Mouse (Mus musculus) embryonic facial prominence, embryonic 14.5 days (tissue): Measurements from ENCODE around the gene Slc35c1. TPM values are rescaled to one million over a fixed set of nuclear protein-coding genes. Genes with fewer than 3 reads are reported as not detected.
A peak's percentile ranks its signal among the peaks of the same experiment; 100 is the strongest.

Experiments used
- ATAC-seq: fragments of 200-750 bp; cut with Nextera tagmentation; 2 replicates; pipeline ENCODE4 v1.8.0; 2017; ENCODE audit warnings: low read depth, moderate number of reproducible peaks, moderate TSS enrichment
- DNase-seq: peaks from one replicate; pipeline ENCODE4 v3.0.0-alpha.2; 2015; ENCODE audit warnings: low spot score
- H3K27ac ChIP-seq: fragments of 300-500 bp; sonication (generic); replicated peaks from 2 replicates; pipeline ENCODE4 v1.5.1; 2014; ENCODE audit warnings: low read depth, mild to moderate bottlenecking, low read length, moderate library complexity
- H3K27me3 ChIP-seq: fragments of 300-500 bp; sonication (generic); replicated peaks from 2 replicates; pipeline ENCODE4 v1.6.1; 2014; ENCODE audit warnings: low read length; ENCODE audit not compliant: control insufficient read depth, insufficient read depth
- H3K36me3 ChIP-seq: fragments of 300-500 bp; sonication (generic); 2 replicates; pipeline ENCODE4 v1.6.1; 2014; ENCODE audit warnings: low read length, mixed read lengths; ENCODE audit not compliant: control insufficient read depth, insufficient read depth
- H3K4me1 ChIP-seq: fragments of 300-500 bp; sonication (generic); 2 replicates; pipeline ENCODE4 v1.6.1; 2014; ENCODE audit warnings: antibody characterized with exemption, low read length; ENCODE audit not compliant: control insufficient read depth, insufficient read depth
- H3K4me2 ChIP-seq: fragments of 300-500 bp; sonication (generic); 2 replicates; pipeline ENCODE4 v1.6.1; 2014; ENCODE audit warnings: low read depth, mild to moderate bottlenecking, low read length, moderate library complexity, mixed read lengths
- H3K4me3 ChIP-seq: fragments of 300-500 bp; sonication (generic); 2 replicates; pipeline ENCODE4 v1.5.1; 2014; ENCODE audit warnings: low read depth, mild to moderate bottlenecking, low read length
- H3K9ac ChIP-seq: fragments of 300-500 bp; sonication (generic); 2 replicates; pipeline ENCODE4 v1.6.1; 2014; ENCODE audit warnings: low read depth, mild to moderate bottlenecking, low read length, moderate library complexity, mixed read lengths
- H3K9me3 ChIP-seq: fragments of 300-500 bp; sonication (generic); 2 replicates; pipeline ENCODE4 v1.6.1; 2016; ENCODE audit warnings: low read length; ENCODE audit not compliant: control insufficient read depth
- WGBS: fragments of 180-500 bp; shearing (Covaris S2); extraction: QIAGEN DNeasy Blood & Tissue Kit; methylation state at CpG from one replicate; pipeline ENCODE4 v1.1.7; 2014; 5-methylcytosine and 5-hydroxymethylcytosine counted together
- polyA plus RNA-seq: library from polyadenylated mRNA; unstranded; fragments of >200 nt; fragmentation: Nextera tagmentation; extraction: Ambion mirVana; gene quantifications from 2 replicates; pipeline ENCODE4 v1.2.1, GENCODE M21; 2014

The Slc35c1 gene
- polyA plus RNA-seq, 1 experiment from 2014 or later, result 15.7 TPM

DNA sequence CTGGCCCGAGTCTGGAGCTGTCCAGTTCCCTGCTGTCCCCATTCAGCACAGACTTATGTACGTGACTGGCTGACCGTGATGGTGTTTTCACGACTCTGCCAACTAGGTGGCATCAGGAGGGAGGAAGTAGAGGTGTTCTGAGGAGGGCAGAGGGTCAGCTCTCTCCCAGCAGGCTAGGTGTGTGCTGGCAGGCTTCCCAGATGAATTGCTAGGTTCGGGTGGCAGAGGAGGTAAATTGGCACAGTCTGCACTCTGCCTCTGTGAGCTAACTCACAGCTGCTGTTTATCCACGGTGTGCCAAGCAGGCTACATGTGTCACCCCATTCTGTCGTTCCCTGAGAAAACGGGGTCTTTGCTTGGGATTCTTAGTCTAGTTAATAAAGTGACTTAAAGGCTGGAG is 13.7 kb downstream of the Slc35c1 start:
- Histone ChIP-seq H3K27ac (no peak overlapping the region), H3K4me1 (no peaks in the 10 kb centered on the region), H3K27me3 (no peaks in the 10 kb centered on the region), H3K9ac (no peak overlapping the region), H3K36me3 (no peaks in the 10 kb centered on the region), H3K4me3 (no peak overlapping the region), H3K4me2 (no peak overlapping the region), H3K9me3 (no peaks in the 10 kb centered on the region)
- DNase-seq (peak; percentile 32), ATAC-seq (peak; percentile 33; the same call in 1 of the 2 replicates)
- 69% methylated on average over 8 of the region's 8 CpGs for WGBS

GRCm38 (mm10) chr2:92445890-92446289 is 14.4 kb downstream of the Slc35c1 start:
- H3K4me1 ChIP-seq, result no peaks in the 10 kb centered on the region
- no peak overlapping the region for H3K9ac ChIP-seq
- H3K4me3 ChIP-seq, result no peak overlapping the region
- H3K9me3 ChIP-seq, result no peaks in the 10 kb centered on the region
- no peak overlapping the region for H3K4me2 ChIP-seq
- WGBS, result 41% methylated on average over 9 of the region's 9 CpGs
- H3K36me3 ChIP-seq, result no peaks in the 10 kb centered on the region
- DNase-seq (no peak), ATAC-seq (no peak)
- H3K27me3 ChIP-seq, result no peaks in the 10 kb centered on the region
- no peak overlapping the region for H3K27ac ChIP-seq

DNA sequence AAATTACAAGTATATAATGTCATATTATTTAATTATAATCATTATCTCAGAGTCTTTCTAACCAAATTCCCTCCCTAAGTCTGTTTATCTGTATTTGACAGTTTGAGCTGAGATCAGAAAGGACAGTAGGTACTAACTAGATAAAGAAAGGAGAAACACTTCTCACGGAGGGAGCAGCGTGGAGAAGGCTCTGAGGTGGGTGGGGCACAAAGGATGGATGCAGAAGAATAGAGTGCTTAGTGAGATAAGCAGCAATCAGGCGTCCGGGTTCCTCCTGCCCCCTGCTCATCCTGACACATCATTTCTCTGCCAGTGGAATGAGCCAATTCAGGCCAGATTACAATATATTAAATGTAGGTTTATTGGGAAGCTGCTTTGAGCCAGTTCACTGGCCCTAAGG is 16.0 kb downstream of the Slc35c1 start:
- Histone ChIP-seq H3K4me3 (no peak overlapping the region), H3K27me3 (0 out of 2 replicates have a peak, but pooled peaks cover 3% of the 10 kb centered on the region), H3K36me3 (no peaks in the 10 kb centered on the region), H3K4me2 (no peak overlapping the region), H3K4me1 (no peaks in the 10 kb centered on the region), H3K27ac (no peak overlapping the region), H3K9me3 (no peaks in the 10 kb centered on the region), H3K9ac (no peak overlapping the region)
- WGBS, result 57% methylated on average over 4 of the region's 4 CpGs
- ATAC-seq, result no peak
- no peak for DNase-seq

DNA sequence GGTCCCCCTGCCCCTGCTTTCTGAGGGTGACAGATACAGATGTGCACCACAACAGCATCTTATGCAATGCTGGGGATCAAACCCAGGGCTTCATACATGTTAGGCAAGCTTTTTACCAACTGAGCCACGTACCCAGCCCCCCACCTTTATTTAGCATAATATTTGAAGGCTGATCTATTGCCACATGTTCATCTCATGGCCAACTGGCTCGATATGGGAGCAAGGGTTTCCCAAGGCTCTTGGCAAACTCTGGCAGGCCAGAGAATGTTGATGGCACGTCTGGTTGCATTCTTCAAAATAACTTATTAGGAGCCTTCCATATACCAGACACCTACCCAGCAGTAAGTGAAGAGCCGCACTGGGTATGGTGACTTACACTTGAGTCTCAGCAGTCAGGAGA is 17.0 kb downstream of the Slc35c1 start:
- WGBS, result 79% methylated on average over 4 of the region's 4 CpGs
- ATAC-seq, result no peak

GRCm38 (mm10) chr2:92442419-92443001 is 17.8 kb downstream of the Slc35c1 start:
- ATAC-seq, result no peak

More for the DNA sequence above, 17.0 kb downstream of the Slc35c1 start:
- Histone ChIP-seq H3K4me1 (no peaks in the 10 kb centered on the region), H3K9me3 (no peaks in the 10 kb centered on the region), H3K9ac (no peak overlapping the region), H3K36me3 (no peaks in the 10 kb centered on the region), H3K4me3 (no peak overlapping the region), H3K27ac (no peak overlapping the region), H3K4me2 (no peak overlapping the region), H3K27me3 (0 out of 2 replicates have a peak, but pooled peaks cover 3% of the 10 kb centered on the region)
- DNase-seq, result no peak

DNA sequence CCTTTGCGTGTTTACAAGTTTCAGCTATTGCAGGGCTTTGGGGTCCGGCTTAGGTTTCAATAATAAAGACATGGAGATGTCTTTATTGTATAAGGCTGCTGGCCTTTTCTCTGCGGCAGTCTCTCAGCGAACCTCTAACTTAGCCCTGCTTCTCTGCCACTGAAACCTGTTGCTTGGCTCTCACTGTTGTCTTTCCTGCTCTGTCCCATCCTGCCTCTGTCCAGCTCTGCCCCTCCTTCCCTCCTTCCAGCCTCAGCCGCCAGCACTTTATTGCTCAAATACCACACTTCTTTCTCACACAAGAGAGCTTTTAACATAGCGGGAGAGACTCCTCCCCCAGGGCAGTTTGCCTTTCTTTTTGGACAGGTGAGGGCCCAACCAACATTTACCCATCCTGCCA is 19.9 kb downstream of the Slc35c1 start:
- Histone ChIP-seq H3K27ac (no peak overlapping the region), H3K4me2 (no peak overlapping the region), H3K4me1 (no peaks in the 10 kb centered on the region), H3K27me3 (peaks cover 3% of the 10 kb centered on the region; the same call in 1 of the 2 replicates), H3K9ac (no peak overlapping the region), H3K9me3 (no peaks in the 10 kb centered on the region), H3K4me3 (no peak overlapping the region), H3K36me3 (no peaks in the 10 kb centered on the region)
- ATAC-seq, result no peak
- no peak for DNase-seq
- WGBS, result 55% methylated on average over 6 of the region's 6 CpGs

More at GRCm38 (mm10) chr2:92442419-92443001, 17.8 kb downstream of the Slc35c1 start:
- Histone ChIP-seq H3K27ac (no peak overlapping the region), H3K4me3 (no peak overlapping the region), H3K9me3 (no peaks in the 10 kb centered on the region), H3K4me1 (no peaks in the 10 kb centered on the region), H3K27me3 (0 out of 2 replicates have a peak, but pooled peaks cover 3% of the 10 kb centered on the region), H3K4me2 (no peak overlapping the region), H3K36me3 (no peaks in the 10 kb centered on the region), H3K9ac (peak overlapping the region; percentile 8; the same call in 1 of the 2 replicates)
- WGBS, result 68% methylated on average over 12 of the region's 12 CpGs
- peak; percentile 30 for DNase-seq

GRCm38 (mm10) chr2:92438567-92438966 is 21.8 kb downstream of the Slc35c1 start:
- Histone ChIP-seq H3K4me3 (no peak overlapping the region), H3K36me3 (no peaks in the 10 kb centered on the region), H3K27me3 (peaks cover 3% of the 10 kb centered on the region; the same call in 1 of the 2 replicates), H3K4me1 (no peaks in the 10 kb centered on the region), H3K4me2 (no peak overlapping the region), H3K9me3 (no peaks in the 10 kb centered on the region), H3K27ac (no peak overlapping the region), H3K9ac (no peak overlapping the region)
- ATAC-seq (no peak), DNase-seq (no peak)
- WGBS, result 62% methylated on average over 3 of the region's 3 CpGs

- Histone ChIP-seq H3K4me2 (peak overlapping the region; percentile 37; the same call in 1 of the 2 replicates), H3K4me1 (peaks cover 2% of the 10 kb centered on the region; the same call in 1 of the 2 replicates), H3K36me3 (no peaks in the 10 kb centered on the region), H3K9me3 (no peaks in the 10 kb centered on the region), H3K4me3 (no peak overlapping the region), H3K27ac (no peak overlapping the region), H3K9ac (no peak overlapping the region), H3K27me3 (peaks cover 3% of the 10 kb centered on the region; the same call in 1 of the 2 replicates)
- ATAC-seq, result no peak
- WGBS, result 2% methylated on average over 5 of the region's 5 CpGs
- peak; percentile 91 for DNase-seq
Observed at GRCm38 (mm10) chr2:92437875-92438274, 22.5 kb downstream of the Slc35c1 start.

DNA sequence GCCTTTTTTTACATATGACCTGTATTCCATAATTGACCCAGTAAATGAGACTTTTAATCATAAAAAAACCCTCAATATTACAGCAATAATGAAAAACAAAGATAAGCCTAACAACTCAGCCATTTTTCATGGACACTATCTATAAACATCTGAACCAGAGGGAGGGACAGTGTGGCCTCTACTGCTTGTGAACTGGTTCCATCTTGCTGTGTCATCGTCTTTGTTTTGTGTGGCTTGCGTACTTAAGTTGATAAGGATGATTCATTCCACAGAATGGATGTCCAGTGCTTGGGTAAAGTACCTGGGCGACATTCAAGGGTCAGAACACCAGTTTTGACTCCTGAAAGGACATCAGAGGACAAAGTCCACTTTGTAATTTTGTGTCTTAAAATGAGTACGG is 23.0 kb downstream of the Slc35c1 start:
- peak overlapping the region; percentile 37; the same call in 1 of the 2 replicates for H3K4me2 ChIP-seq
- no peak for DNase-seq
- H3K4me3 ChIP-seq, result no peak overlapping the region
- no peaks in the 10 kb centered on the region for H3K9me3 ChIP-seq
- peaks cover 3% of the 10 kb centered on the region; the same call in 1 of the 2 replicates for H3K27me3 ChIP-seq
- H3K36me3 ChIP-seq, result no peaks in the 10 kb centered on the region
- H3K4me1 ChIP-seq, result peaks cover 8% of the 10 kb centered on the region
- H3K9ac ChIP-seq, result no peak overlapping the region
- 84% methylated on average over 4 of the region's 4 CpGs for WGBS
- no peak overlapping the region for H3K27ac ChIP-seq
- no peak for ATAC-seq
